Mouse (Mus musculus): ENCODE data around the gene Megf9.

Megf9 gene

GRCm38 (mm10) chr4:70534891-70535269, at the start of gene Megf9:
Megf9 (minus strand) TSS chr4:70534995.
- peak; percentile 92 for DNase-seq (ENCODE audit: low read depth)

- DNase-seq (ENCODE audit: low read depth) = peak; percentile 15
Measured at GRCm38 (mm10) chr4:70579654-70580053, 44.9 kb upstream of the Megf9 start.

- no peak for DNase-seq (ENCODE audit: low read depth)
Measured at GRCm38 (mm10) chr4:70578301-70578700, 43.5 kb upstream of the Megf9 start.

GRCm38 (mm10) chr4:70576096-70576495, 41.3 kb upstream of the Megf9 start:
- no peak for DNase-seq (ENCODE audit: low read depth)

GRCm38 (mm10) chr4:70573926-70574325, 39.1 kb upstream of the Megf9 start:
- no peak for DNase-seq (ENCODE audit: low read depth)

- no peak for DNase-seq (ENCODE audit: low read depth)
Measured at GRCm38 (mm10) chr4:70553888-70554287, 19.1 kb upstream of the Megf9 start.

- DNase-seq (ENCODE audit: low read depth) = no peak
Measured at GRCm38 (mm10) chr4:70553230-70553797, 18.5 kb upstream of the Megf9 start.

- DNase-seq (ENCODE audit: low read depth) = no peak
Measured at GRCm38 (mm10) chr4:70552120-70552519, 17.3 kb upstream of the Megf9 start.

GRCm38 (mm10) chr4:70547411-70548148, 12.8 kb upstream of the Megf9 start:
- no peak for DNase-seq (ENCODE audit: low read depth)

GRCm38 (mm10) chr4:70545869-70546542, 11.2 kb upstream of the Megf9 start:
- no peak for DNase-seq (ENCODE audit: low read depth)

GRCm38 (mm10) chr4:70544390-70544789, 9.6 kb upstream of the Megf9 start:
- DNase-seq (ENCODE audit: low read depth) = no peak

GRCm38 (mm10) chr4:70542387-70542786, 7.6 kb upstream of the Megf9 start:
- DNase-seq (ENCODE audit: low read depth) = no peak

- no peak for DNase-seq (ENCODE audit: low read depth)
Measured at GRCm38 (mm10) chr4:70540743-70541142, 5.9 kb upstream of the Megf9 start.

- no peak for DNase-seq (ENCODE audit: low read depth)
Measured at GRCm38 (mm10) chr4:70536661-70537580, 2.1 kb upstream of the Megf9 start.

- no peak for DNase-seq (ENCODE audit: low read depth)
Measured at GRCm38 (mm10) chr4:70535711-70536311, 1.0 kb upstream of the Megf9 start.

- no peak for DNase-seq (ENCODE audit: low read depth)
Measured at GRCm38 (mm10) chr4:70535289-70535688, 494 bp upstream of the Megf9 start.

GRCm38 (mm10) chr4:70534078-70534890, 511 bp downstream of the Megf9 start:
- DNase-seq (ENCODE audit: low read depth) = no peak

- no peak for DNase-seq (ENCODE audit: low read depth)
Measured at GRCm38 (mm10) chr4:70533056-70533805, 1.6 kb downstream of the Megf9 start.

- DNase-seq (ENCODE audit: low read depth) = no peak
Measured at GRCm38 (mm10) chr4:70531021-70531420, 3.8 kb downstream of the Megf9 start.

GRCm38 (mm10) chr4:70528622-70529021, 6.2 kb downstream of the Megf9 start:
- DNase-seq (ENCODE audit: low read depth) = no peak
